In the genomic region with DNA sequence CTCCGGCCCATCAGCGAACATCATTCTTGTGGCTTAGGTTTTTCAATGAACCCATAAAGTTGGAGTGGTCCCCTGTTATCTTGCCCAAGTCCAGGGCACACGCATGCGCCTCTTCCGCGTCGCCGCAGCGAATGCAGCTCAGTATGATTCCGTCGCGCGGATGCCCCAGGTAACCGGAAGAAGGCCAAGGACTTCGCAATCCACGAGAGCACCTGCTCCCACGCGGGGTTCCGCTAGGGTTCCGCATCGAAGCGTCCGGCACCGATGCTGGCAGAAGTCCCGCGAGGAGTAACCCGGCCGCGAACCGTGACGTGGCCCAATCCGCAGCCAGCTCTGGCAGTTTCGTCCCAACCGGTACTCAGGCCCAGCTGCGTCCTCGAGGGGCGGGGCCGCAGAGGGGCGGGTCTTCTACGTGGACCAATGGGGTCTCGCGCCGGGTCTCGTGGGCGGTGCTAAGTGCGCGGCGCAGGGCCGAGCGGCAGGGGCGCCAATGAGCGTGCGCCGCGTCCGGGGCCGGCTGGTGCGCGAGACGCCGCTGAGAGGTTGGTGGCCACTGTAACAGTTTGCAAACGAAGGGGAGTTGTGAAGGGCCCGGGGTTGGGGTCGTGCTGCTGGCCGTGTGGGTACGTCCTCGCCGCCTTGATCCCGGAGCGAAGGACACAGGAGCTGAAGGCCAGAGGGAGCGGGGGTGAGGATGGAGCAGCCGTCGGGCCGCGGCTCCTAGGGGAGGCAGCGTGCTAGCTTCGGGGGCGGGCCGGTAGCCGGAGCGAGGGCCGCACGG, we compare ENCODE assay signal across 7 mouse cellular contexts. TPM values are rescaled to one million over a fixed set of nuclear protein-coding genes. Genes with fewer than 3 reads are reported as not detected.
DNase-seq lines count a peak whose midpoint lies in the region; ATAC-seq lines count a peak whose summit lies in the region.

A gene (plus strand): TSS at position 437 of the 781 bp plus-strand sequence.

- no peaks in the 10 kb centered on the region for H3K27me3 ChIP-seq in embryonic facial prominence, embryonic 11.5 days (ENCODE audit: control insufficient read depth, insufficient read depth, low read length)
- no peaks in the 10 kb centered on the region for H3K27me3 ChIP-seq in limb, embryonic 10.5 days (ENCODE audit: low read depth, poor library complexity, severe bottlenecking)
- H3K27me3 ChIP-seq in midbrain, embryonic 13.5 days = no peaks in the 10 kb centered on the region

- peak within 1 kb of the TSS; percentile 93 for H3K4me3 ChIP-seq in embryonic facial prominence, embryonic 11.5 days (ENCODE audit: low read depth, low read length)
- peak within 1 kb of the TSS; percentile 77 for H3K4me3 ChIP-seq in limb, embryonic 10.5 days
- peak within 1 kb of the TSS; percentile 93 for H3K4me3 ChIP-seq in midbrain, embryonic 13.5 days (replicated peaks)

- no peaks in the 10 kb centered on the region for H3K9me3 ChIP-seq in embryonic facial prominence, embryonic 11.5 days (replicated peaks; ENCODE audit: control insufficient read depth, low read length)
- H3K9me3 ChIP-seq in limb, embryonic 10.5 days (replicated peaks) = no peaks in the 10 kb centered on the region
- H3K9me3 ChIP-seq in midbrain, embryonic 13.5 days = no peaks in the 10 kb centered on the region

- peaks cover 16% of the 10 kb centered on the region for H3K36me3 ChIP-seq in embryonic facial prominence, embryonic 11.5 days (replicated peaks; ENCODE audit: control insufficient read depth, insufficient read depth, low read depth, low read length)
- peaks cover 39% of the 10 kb centered on the region for H3K36me3 ChIP-seq in limb, embryonic 10.5 days
- peaks cover 35% of the 10 kb centered on the region for H3K36me3 ChIP-seq in midbrain, embryonic 13.5 days

- H3K4me1 ChIP-seq in embryonic facial prominence, embryonic 11.5 days (ENCODE audit: control insufficient read depth, insufficient read depth, low read length) = peaks cover 6% of the 10 kb centered on the region
- peaks cover 21% of the 10 kb centered on the region for H3K4me1 ChIP-seq in limb, embryonic 10.5 days
- peaks cover 29% of the 10 kb centered on the region for H3K4me1 ChIP-seq in midbrain, embryonic 13.5 days (replicated peaks)

- peak; percentile 94 for ATAC-seq in embryonic facial prominence, embryonic 11.5 days (replicated peaks; ENCODE audit: insufficient number of reproducible peaks, low FRiP score, low TSS enrichment, low read depth)
- ATAC-seq in granulocyte monocyte progenitor cell, adult 5-6 weeks (replicated peaks; ENCODE audit: poor library complexity, severe bottlenecking) = peak; percentile 92
- peak; percentile 98 for ATAC-seq in midbrain, embryonic 13.5 days

- peak within 1 kb of the TSS; percentile 62 for H3K27ac ChIP-seq in embryonic facial prominence, embryonic 11.5 days (replicated peaks; ENCODE audit: low read depth, low read length)
- H3K27ac ChIP-seq in limb, embryonic 10.5 days = peak within 1 kb of the TSS; percentile 91
- peak within 1 kb of the TSS; percentile 88 for H3K27ac ChIP-seq in midbrain, embryonic 13.5 days

- H3K9ac ChIP-seq in embryonic facial prominence, embryonic 11.5 days (replicated peaks; ENCODE audit: low read length) = peak within 1 kb of the TSS; percentile 95
- H3K9ac ChIP-seq in midbrain, embryonic 13.5 days (replicated peaks) = peak within 1 kb of the TSS; percentile 95

- peak within 1 kb of the TSS; percentile 90 for H3K4me2 ChIP-seq in embryonic facial prominence, embryonic 11.5 days (ENCODE audit: low read depth, low read length)
- peak within 1 kb of the TSS; percentile 86 for H3K4me2 ChIP-seq in midbrain, embryonic 13.5 days (replicated peaks)

- peak; percentile 100 for DNase-seq in adrenal gland, postnatal 14 days
- DNase-seq in embryonic facial prominence, embryonic 11.5 days (ENCODE audit: low spot score) = peak; percentile 99
- DNase-seq in kidney, adult 11 months = peak; percentile 99
- peak; percentile 100 for DNase-seq in limb, embryonic 10.5 days (ENCODE audit: low spot score)
- DNase-seq in spleen, adult 12 weeks (ENCODE audit: low spot score) = peak; percentile 100

- under 1% methylated on average over 83 of the region's 83 CpGs for WGBS in embryonic facial prominence, embryonic 11.5 days
- under 1% methylated on average over 83 of the region's 83 CpGs for WGBS in limb, embryonic 10.5 days
- under 1% methylated on average over 78 of the region's 83 CpGs for whole genome bisulfite sequencing in midbrain, embryonic 13.5 days

RNA-seq across cellular contexts. Expression of the gene that starts here (rescaled TPM):
- 122 and 133 TPM in 2 replicates for total RNA-seq in adrenal gland, postnatal 14 days (2021)
- 29.2 and 31.3 TPM in 2 replicates for polyA plus RNA-seq in embryonic facial prominence, embryonic 11.5 days (2014; fragmentation: Nextera tagmentation; extraction: Ambion mirVana)
- 126 and 142 TPM in 2 replicates for total RNA-seq in granulocyte monocyte progenitor cell, adult 5-6 weeks (2014; fragmentation: Nextera tagmentation)
- 187 and 212 TPM in 2 replicates for total RNA-seq in granulocyte monocyte progenitor cell, adult 5-6 weeks (2017)
- 41.3 and 43.4 TPM in 2 replicates for polyA plus RNA-seq in limb, embryonic 10.5 days (2016; fragmentation: Nextera tagmentation; extraction: Ambion mirVana)
- polyA plus RNA-seq in midbrain, embryonic 13.5 days (2015; fragmentation: Nextera tagmentation; extraction: Ambion mirVana) = 28.1 and 28.4 TPM in 2 replicates

Comparison
In these comparisons a context has a peak if more than half of its experiments do, and no peak if none do; other contexts are left out.
1. Peak in every context shown above with its lines: DNase-seq, ATAC-seq, H3K4me3 ChIP-seq and H3K27ac ChIP-seq.